15 mouse cellular contexts compared by ENCODE assay signal in the genomic region with DNA sequence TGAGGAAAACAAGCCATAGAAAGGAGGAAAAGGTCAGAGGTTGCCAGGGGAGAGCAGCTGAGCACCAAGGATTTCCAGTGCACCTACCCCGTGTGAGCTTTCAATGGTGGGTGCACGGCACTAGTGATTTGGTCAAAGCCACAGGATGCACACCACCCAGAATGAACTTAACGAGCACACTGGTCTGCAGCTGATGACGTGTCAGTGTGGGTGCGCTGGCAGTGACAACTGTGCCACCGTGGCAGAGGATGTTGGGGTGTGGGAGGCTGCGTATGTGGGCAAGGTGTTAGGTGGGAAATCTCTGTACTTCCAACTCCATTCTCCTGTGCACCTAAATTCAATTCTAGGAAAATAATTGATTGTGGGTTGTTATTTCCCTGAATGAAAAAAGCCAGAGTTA. TPM values are rescaled to one million over a fixed set of nuclear protein-coding genes. Genes with fewer than 3 reads are reported as not detected.
"Had no signal": no experiment of that assay in that cellular context is flagged by ENCODE, and none has a peak within 500 bp of the region (broad histone marks: within the 10 kb centered on the region; RNA-seq: fewer than 3 reads in every experiment).

No protein-coding gene starts in this region.

- ATAC-seq: intestine, embryonic 16.5 days; liver, embryonic 12.5 days; midbrain, embryonic 13.5 days had no signal

- H3K27me3 ChIP-seq: kidney, embryonic 15.5 days; limb, embryonic 15.5 days; liver, embryonic 12.5 days; midbrain, embryonic 13.5 days; neural tube, embryonic 15.5 days had no signal

- H3K36me3 ChIP-seq: kidney, embryonic 15.5 days; limb, embryonic 15.5 days; liver, embryonic 12.5 days; midbrain, embryonic 13.5 days; neural tube, embryonic 15.5 days had no signal

- DNase-seq: kidney, adult 2 months; kidney, postnatal 14 days; lung, embryonic 14.5 days; lung, postnatal 10 days; retina, postnatal 1 day; thymus, adult 18-20 months; thymus, postnatal 14 days had no signal

- H3K27ac ChIP-seq: kidney, embryonic 15.5 days; limb, embryonic 15.5 days; liver, embryonic 12.5 days; macrophage; midbrain, embryonic 13.5 days; neural tube, embryonic 15.5 days had no signal

- H3K4me3 ChIP-seq: kidney, embryonic 15.5 days; limb, embryonic 15.5 days; liver, embryonic 12.5 days; midbrain, embryonic 13.5 days; myocyte; neural tube, embryonic 15.5 days had no signal

- H3K9me3 ChIP-seq: kidney, embryonic 15.5 days; limb, embryonic 15.5 days; liver, embryonic 12.5 days; midbrain, embryonic 13.5 days; neural tube, embryonic 15.5 days had no signal

RNA-seq across cellular contexts. Expression of a gene that starts 21.1 kb away (rescaled TPM):
- polyA plus RNA-seq: myocyte had no signal
